Mouse (Mus musculus) left cerebral cortex, postnatal 14 days (tissue): ENCODE measurements around the gene Nab2. TPM values are rescaled to one million over a fixed set of nuclear protein-coding genes. Genes with fewer than 3 reads are reported as not detected.

ENCODE experiments used
- DNase-seq, 2 experiments: peaks; one replicate each; pipeline ENCODE4 v3.0.0; 2021 to 2022; ENCODE audit warnings: low spot score in 2 of 2, mixed read lengths in 1 of 2
- intact Hi-C: fragments of 180-260 bp; cut with DNase I; formaldehyde crosslinking; loops from one replicate; pipeline ENCODE4 v1.15.1; 2025
- long read RNA-seq, 2 experiments: library from polyadenylated mRNA; stranded (forward); transcript quantifications; one replicate each; pipeline ENCODE4 v2.0.0; 2021
- total RNA-seq, 2 experiments: library from RNA; stranded (reverse); gene quantifications; 2 replicates each; pipeline ENCODE4 v1.2.3; 2021

Gene Nab2
- total RNA-seq = 10 to 100 TPM; 35.2 to 40.7 TPM
- long read RNA-seq, experiment 1, transcript Nab2-201 (7 exons, 2,582 nt) = major isoform, 12 of 20 reads
- long read RNA-seq, experiment 1, partial matches to known transcripts = 5 of 20 reads
- long read RNA-seq, experiment 1, other reads (novel, unspliced or antisense) = 2 of 20 reads
- long read RNA-seq, experiment 2, transcript Nab2-201 (7 exons, 2,582 nt) = major isoform, 30 of 55 reads
- long read RNA-seq, experiment 2, transcript Nab2-202 (6 exons, 2,311 nt) = minor isoform, 10 of 55 reads
- long read RNA-seq, experiment 2, partial matches to known transcripts = 4 of 55 reads
- long read RNA-seq, experiment 2, other reads (novel, unspliced or antisense) = 11 of 55 reads

DNA sequence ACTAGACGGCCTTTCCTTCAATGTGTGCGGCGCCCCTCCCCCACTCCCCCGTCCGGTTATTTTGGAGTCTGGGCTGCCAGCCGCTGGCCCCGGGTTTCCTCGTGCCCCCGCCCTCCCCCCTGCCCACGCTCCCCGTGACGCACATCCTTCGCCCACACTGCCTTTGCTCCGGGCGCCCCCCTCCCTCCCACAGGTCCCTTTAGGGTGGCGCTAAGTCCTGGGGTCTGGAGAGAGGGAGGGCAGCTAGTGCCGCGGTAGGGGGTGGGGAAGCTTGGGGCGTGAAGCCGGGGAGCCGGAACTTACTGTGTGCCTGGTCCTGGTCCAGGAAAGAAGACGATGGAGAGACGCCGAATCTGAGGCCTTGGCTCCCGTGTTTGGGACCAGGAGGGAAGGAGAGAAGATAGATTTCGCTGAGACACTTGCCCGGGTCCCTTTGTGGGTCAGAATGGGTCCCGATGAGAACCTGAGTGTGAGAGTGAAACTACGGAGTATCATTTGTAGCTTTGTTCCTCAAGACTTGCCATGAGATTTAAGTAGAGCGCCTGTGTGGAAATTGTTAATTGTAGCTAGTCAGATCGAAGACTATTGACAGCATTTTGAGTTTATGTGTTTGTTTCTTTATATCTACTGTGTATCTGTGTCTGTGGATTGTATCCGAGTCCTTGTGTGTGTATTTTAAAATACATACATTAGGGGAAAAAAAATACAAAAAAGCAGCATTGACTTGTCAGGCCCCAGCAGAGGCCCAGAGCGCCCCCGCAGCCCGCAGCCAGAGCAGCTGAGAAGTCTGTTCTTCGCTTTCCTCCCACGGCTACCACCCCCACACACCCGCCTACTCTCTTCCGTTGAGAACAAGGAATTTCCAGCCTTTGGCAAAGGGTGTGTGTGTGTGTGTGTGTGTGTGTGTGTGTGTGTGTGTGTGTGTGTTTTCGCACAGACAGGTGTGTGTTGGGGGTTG is at the start of gene Nab2:
Nab2 (minus strand) TSS at position 476 of the 958 bp plus-strand sequence.
- DNase-seq = peak; percentile 84 to 86
- intact Hi-C loops = no loop called here

DNA sequence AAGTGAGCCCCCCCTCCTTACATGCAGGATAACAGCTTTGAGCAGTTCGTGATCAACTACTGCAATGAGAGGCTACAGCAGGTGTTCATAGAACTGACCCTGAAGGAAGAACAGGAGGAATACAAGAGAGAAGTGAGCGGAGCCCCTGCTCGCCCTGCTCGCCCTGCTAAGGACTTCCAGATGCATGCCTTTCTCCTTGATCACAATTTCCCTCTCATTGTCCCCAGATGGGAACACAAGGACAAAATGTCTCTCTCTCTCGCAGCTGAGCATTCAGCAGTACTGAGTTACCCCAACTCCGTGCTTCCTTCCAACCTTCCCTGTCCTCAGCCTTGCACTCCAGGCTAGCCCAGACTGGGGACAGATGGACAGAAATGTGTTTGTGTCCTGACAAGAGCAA is 44.4 kb upstream of the Nab2 start:
- no peak for DNase-seq
- intact Hi-C loops = no loop called here

DNA sequence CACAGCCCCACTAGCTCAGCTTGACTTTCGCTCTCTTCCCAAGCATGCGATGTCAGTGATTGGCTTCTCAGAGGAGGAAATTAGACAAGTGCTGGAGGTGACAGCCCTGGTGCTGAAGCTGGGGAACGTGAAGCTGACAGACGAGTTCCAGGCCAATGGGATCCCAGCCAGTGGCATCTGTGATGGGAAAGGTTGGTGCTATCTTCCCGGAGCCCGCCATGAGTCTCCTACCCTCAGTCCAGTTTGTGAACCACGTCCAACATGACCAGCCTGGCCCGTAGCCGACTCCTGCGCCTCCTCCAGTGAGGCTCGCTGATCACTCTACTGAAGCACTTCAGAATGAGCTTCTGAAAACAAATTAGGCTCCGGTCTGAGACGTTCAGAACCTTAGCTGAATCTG is 42.0 kb upstream of the Nab2 start:
- intact Hi-C loops = no loop called here
- no peak for DNase-seq

DNA sequence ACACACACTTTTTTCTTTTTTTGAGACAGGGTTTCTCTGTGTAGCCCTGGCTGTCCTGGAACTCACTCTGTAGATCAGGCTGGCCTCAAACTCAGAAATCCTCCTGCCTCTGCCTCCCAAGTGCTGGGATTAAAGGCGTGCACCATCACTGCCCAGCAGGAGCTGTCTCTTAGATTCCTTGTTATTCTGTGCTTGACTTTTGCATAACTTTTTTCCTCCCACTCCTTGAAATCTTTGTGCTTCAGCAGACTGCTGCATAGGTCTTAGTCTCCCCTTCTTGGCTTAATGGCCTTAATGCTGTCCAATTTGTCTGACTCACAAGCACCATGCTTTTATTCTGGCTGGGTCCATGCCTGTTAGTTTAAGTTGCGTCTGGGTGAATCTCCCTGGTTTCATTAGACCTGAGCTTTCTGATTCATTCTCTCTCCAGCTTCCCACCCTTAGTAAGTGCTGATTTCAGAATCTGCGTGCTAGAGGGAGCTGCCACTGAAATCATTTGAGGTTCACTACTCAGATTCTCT is 40.5 kb upstream of the Nab2 start:
- no peak for DNase-seq
- intact Hi-C loops = no loop called here

DNA sequence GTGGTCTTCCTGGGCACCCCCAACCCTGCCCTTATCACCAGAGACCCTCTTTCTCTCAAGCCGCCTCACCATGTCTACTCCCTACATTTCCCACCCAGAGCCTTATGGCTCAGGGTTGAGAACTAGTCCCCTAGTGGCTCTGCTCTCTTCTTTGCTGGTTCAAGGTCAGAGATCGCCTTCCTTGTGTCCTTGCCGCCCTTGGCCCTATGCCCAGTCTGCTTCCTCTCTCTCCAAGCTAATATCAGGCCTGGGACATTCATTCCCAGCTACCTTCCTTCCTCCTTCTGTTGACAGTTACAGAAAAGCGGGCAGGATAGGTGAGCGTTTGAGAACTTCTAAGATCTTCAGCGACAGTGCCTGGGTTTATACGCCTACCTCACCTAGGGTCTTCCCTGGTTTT is 39.4 kb upstream of the Nab2 start:
- intact Hi-C loops = no loop called here
- no peak for DNase-seq

DNA sequence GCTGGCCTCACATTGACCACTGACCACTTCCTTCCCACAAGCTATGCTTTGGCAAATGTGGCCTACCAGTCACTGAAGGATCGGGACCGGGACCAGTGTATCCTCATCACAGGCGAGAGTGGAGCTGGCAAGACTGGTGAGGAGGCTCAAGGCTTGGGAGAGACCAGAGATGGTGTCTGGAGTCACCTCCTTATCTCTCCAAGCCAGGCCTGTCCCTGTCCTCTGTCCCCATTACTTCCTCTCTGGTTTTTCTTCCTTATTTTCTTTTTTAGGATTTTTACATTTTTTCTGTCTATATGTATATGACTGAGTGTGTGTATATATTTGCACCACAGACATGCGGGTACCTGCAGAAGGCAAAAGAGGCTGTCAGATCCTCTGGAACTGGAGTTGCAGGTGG is 37.4 kb upstream of the Nab2 start:
- intact Hi-C loops = no loop called here
- no peak for DNase-seq

DNA sequence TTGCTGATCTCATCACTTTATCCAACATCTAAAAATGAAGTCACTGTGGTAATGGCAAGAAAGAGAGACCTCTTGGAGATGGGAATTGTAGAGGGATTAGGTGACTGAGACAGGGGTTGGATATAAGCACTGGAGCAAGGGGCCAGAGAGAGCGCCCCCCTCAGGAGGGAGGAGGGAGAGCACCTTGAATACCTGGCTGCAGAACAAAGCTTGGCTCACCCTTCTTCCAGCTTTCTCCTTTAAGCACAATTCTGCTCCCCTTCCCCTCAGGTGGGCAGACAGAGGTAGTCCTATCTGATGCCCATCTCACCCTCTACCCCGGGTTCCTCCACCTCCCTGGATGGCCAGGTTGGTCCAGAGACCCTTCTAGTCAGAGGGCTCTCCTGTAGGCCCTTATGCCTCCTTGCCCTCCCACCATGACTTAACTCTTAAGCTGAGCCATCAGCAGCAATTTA is 36.4 kb upstream of the Nab2 start, which contains the start of gene Myo1a:
Myo1a (plus strand) TSS at position 405 of the 455 bp plus-strand sequence.
- no peak for DNase-seq
- intact Hi-C loops = no loop called here

DNA sequence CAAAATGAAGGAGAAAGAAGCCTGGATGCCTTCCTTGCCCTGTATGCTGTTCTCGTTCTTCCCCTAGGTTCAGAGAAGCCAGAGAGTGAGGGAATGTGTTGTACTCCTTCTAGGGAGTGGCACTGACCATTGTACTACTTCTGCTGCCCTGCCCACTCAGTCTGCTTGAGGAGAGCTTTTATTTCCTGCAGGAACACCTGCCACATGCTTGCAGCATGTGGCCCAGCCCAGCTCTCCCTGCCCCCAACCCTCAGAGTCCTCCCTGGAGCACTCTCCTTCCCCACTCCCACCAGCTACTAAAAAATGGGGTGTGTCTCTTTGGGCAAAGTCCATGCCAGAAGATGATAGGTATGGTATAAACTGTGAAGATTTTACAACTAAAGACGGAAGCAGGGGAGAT is 35.9 kb upstream of the Nab2 start:
- no peak for DNase-seq
- intact Hi-C loops = no loop called here

DNA sequence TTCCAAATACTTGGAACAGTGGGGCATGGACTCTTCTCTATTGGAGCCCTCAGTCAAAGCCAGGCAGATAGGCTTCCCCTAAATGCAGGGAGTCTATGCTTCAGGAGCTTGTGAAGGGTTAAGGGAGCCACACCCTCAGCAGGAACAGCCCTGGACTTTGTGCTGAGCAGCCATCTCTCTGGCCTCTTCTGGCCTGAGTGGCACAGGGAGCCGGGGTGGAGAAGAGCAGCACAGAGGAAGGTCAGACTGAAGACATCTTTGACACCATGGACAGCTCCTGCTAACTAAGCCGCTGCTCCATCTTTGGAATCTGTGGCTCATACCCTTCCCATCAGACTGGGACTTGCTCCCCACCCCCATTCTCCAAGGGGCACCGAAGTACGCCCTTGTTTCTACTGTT is 34.9 kb upstream of the Nab2 start:
- no peak for DNase-seq
- intact Hi-C loops = no loop called here

DNA sequence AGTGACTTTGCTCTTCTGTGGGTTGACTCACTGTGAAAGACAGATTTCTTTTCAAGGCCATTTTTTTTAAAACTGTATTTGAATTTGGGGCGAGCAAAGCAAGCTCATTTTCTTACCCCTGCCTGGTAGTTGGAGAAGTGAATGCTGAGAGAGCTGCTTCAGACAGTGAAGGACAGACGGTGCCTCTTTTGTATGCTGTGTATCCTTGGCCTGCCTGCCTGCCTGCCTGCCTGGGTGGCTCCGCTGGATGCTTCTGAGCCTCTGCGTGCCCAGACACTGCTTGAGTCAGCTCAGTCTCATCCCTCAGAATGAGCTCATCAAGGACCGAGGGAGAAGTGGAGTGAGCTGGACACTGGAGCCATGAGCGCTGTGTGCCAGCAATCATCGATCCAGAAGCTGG is 30.6 kb upstream of the Nab2 start:
- no peak for DNase-seq

DNA sequence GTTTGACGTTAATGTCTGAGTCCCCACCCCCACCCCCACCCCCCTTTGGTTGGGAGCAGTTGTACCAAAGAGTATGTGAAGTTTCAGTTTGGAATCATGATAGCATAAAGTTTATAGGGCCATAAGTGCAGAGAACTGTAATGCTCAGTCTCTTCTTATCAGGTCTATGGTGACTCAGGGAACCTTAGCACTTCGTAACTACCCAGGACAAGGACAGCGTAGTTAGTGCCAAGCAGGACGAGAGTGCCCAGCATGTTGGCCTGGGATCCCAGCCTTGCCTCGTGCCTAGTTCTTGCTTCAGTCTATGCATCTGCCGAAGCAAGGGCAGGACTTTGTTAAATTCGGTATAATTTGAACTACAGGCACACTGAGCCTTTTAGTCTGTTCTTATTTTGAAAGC is 27.4 kb upstream of the Nab2 start:
- intact Hi-C loops = loop anchor here (2.0 to 5.0 kb wide), 2 partner anchors 37 to 242 kb away; no protein-coding TSS in a partner anchor
- no peak for DNase-seq

More for the DNA sequence above, 30.6 kb upstream of the Nab2 start:
- intact Hi-C loops = loop anchor here (5.0 kb wide), 1 partner anchor 238 kb away; no protein-coding TSS in a partner anchor

DNA sequence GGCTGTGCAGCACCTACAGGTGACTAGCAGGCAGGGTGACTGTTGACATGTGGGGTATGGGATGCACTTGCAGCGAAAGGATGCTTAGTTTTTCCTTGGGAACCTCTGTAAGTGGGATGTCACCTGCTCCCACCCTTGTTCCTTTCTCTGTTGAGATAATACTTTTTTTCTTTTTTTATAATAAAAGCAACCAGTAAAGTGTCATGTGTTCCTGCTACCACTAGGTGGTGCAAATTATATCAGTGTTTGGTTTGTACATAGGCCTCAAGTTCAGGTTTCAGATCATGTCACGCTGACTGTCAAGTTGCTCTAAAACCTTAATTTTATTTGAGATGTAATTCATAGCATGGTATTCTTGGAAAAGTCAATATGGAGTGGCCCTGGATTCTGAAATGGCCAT is 26.3 kb upstream of the Nab2 start:
- peak in 1 of 2 experiments; percentile 50 for DNase-seq
- intact Hi-C loops = loop anchor here (2.0 to 5.0 kb wide), 2 partner anchors 38 to 243 kb away; no protein-coding TSS in a partner anchor

DNA sequence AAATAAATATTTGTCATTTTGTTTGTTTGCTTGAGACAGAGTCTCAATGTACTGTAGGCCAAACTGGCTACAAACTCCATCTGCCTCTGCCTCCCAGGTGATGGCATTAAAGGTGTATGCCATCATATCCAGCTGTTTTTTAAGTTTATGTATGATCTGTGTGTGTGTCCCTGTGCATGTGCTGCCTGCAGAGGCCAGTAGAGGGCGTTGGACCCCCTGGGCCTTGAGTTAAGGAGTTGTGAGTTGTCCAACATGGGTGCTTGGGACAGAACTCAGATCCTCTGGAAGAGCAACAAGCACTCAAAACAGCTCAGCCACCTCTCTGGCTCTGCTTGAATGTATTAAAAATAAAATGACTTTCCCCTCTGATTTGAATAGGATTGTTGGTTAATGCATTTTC is 22.7 kb upstream of the Nab2 start:
- intact Hi-C loops = no loop called here
- no peak for DNase-seq

DNA sequence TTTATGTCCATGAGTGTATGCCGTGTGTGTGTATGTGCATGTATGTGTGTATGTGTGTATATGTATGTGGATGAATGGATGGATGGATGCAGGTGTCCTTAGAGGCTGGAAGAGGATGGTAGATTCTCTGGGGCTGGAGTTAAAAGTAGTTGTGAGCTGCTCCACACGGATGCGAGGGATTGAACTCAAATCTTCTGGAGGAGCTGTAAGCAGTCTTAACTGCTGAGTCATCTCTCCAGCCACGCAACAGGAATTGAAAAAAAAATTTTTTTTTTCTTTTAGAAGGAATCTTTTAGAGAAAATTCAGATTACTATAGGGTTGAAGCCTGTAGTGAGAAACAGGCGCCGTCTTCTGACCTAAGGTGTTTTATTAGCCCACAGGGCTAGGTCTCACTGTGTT is 14.5 kb upstream of the Nab2 start:
- intact Hi-C loops = no loop called here
- no peak for DNase-seq

DNA sequence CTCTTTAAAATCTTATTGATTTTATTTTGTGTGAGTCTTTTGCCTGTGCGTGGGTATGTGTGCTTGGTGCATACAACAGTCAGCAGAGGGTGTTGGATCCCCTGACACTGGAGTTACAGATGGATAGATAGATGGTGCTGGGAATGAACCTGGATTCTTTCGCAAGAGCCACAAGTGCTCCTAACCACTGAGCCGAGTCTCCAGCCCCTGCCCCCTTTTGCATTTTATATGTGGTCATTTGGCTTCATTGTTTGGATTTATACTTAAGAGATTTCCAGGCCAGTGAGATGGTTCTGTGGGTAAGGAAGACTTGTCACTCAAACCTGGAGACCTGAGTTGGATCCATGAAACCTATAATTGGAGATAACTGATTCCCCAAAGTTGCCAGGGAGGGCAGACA is 11.5 kb upstream of the Nab2 start:
- no peak for DNase-seq
- intact Hi-C loops = loop anchor here (5.0 to 10.0 kb wide), 4 partner anchors 38 to 325 kb away; partner anchors contain the start of genes Hsd17b6 and Stat6

DNA sequence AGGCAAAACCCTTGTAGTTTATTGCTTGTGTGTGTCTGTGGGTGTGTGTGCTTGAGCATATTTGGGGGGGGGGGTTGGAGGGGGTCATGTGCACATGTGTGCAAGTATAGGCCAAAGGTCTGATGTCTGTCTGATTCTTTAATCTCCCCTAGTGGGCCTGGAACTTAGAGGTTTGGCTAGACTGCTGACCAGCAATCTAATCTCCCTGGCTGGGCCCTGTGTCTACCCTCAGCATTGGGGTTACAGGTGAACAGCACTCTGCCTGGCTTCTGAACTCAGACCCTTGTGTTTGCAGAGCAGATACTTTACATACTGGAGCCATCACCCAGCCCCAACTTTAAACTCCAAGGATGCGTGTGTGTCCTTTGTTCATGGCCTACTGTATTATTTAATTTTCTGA is 10.8 kb upstream of the Nab2 start:
- no peak for DNase-seq
- intact Hi-C loops = loop anchor here (5.0 to 10.0 kb wide), 4 partner anchors 37 to 326 kb away; partner anchors contain the start of genes Hsd17b6 and Stat6

DNA sequence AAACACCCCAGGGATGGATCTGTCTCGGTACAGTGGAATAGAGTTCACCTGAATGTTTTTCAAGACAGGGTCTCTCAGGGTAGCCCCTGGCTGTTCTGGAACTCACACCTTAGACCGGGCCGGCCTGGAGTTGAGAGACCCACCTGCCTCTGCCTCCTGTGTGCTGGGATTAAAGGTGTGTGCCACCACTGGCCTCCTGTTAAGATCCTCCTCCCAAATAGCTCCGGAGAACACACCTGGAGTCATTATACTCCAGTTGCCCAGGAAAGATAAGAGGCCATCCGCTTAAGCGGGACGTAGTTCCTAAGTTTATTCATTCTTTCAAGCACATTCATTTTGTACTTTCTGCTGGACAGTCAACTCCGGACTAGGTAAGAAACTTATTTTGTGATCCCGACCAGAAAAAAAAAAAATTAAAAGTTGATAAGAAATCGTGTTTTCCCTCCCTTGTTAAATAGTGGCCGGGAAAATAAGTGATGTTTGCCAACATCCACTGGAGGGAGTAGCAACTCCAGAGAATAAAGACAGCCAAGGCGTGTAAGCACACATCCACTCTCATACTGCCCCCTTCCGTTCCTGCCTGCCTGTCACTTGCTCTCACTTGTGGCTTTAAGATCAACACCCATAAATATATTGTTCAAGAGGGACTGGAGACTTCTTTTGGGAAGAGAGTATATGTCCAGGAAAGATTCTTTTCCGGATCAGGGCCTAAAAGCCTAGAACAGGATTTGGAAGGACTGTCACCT is 9.4 kb upstream of the Nab2 start:
- DNase-seq = peak; percentile 65 to 81
- intact Hi-C loops = loop anchor here (5.0 to 10.0 kb wide), 4 partner anchors 35 to 327 kb away; partner anchors contain the start of genes Hsd17b6 and Stat6

DNA sequence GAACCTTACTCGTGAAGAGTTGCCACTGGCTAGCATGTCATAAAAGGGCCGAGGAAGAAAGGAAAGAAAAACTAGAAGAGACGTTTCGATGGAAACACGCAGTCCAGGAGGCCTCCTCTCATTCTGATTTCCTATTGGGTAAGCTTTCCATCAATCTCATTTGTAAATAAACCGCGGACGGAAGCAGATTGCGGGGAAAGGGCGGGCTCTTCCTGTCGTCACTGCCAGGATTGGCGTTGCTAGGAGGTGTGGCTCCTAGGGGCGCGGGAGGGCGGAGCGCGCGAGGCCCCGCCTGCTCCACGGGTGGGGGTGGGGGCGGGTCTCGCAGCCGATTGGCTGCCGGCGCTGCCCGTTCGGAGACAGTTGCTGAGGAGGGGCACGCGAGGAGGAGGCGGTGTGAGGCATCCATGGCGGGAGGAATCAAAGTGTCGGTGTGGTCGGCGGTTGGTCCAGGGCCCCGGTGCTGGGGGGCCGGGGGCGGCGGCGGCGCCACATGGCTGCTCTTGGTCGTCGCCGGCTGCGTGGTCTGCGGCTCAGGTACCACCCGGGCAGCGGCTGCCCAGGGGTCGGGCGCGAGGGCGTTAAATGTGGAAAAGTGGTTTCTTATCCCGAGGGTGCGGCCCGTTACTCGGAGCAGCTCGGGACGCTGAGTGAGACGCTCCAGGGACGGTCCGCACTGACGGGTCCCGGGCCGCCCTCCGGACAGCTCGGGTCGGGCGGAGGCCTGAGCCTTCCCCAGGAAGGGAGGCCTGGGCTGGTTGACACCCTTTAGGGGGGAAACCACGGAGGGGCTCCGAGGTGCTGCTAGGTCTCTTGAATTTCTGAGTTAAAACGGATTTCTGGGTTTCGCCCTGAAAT is 8.6 kb upstream of the Nab2 start:
- intact Hi-C loops = loop anchor here (5.0 to 10.0 kb wide), 4 partner anchors 35 to 328 kb away; partner anchors contain the start of genes Hsd17b6 and Stat6
- peak; percentile 93 to 98 for DNase-seq
